In the genomic region with DNA sequence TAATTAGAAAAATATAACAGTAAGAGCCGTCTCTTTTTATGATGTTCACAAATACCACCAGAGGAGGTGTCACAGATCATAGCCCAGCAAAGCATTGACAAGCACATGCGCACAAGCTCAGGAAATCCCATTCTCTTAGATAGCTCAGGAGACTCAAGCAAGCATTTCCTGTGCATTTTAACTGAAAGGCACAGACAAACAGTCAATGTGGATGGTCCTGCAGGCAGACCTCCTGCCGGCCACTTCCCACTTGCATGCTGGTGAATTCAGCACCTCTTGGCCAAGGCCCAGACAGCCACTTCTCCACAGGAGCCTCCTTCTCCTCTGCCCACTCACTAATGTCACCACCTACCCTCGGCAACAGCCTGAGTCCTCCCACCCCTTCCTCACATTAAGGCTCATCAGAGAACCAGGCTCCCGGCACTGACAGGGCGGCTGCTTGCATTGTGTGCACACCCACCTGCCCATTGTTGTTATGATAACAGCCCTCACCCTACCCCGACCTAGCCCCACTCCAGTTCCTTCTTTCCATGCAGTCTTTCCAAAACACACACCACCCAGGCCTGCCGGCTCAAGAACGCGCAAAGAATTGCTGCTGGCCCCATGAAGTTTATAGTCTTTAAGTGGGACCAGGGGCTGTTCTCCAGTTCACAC, we compare ENCODE assay signal across 16 mouse cellular contexts.
A peak's percentile ranks its signal among the peaks of the same experiment; 100 is the strongest.
DNase-seq lines count a peak whose midpoint lies in the region; ATAC-seq and TF ChIP-seq lines count a peak whose summit lies in the region.
"Had no signal": no experiment of that assay in that cellular context is flagged by ENCODE, and none has a peak within 500 bp of the region (broad histone marks: within the 10 kb centered on the region; RNA-seq: fewer than 3 reads in every experiment).

No protein-coding gene starts in this region.

- no peak for TF ChIP-seq CTCF in lung, embryonic 14.5 days (IDR thresholded peaks at IDR 0.05; ENCODE audit: low read depth)

- no peaks in the 10 kb centered on the region for H3K36me3 ChIP-seq in lung, embryonic 14.5 days (ENCODE audit: insufficient read depth)
- H3K36me3 ChIP-seq: heart, embryonic 13.5 days; intestine, embryonic 15.5 days; liver, embryonic 13.5 days had no signal

- no peak overlapping the region for H3K9ac ChIP-seq in lung, embryonic 14.5 days
- H3K9ac ChIP-seq: heart, embryonic 13.5 days; intestine, embryonic 15.5 days; liver, embryonic 13.5 days had no signal

- H3K4me2 ChIP-seq in lung, embryonic 14.5 days = no peak overlapping the region
- H3K4me2 ChIP-seq: heart, embryonic 13.5 days; intestine, embryonic 15.5 days; liver, embryonic 13.5 days had no signal

- no peak for DNase-seq in frontal cortex, postnatal 25 days (ENCODE audit: low spot score in 2 of 2)
- DNase-seq in lung, embryonic 14.5 days = peak; percentile 14
- DNase-seq in lung, postnatal 25 days (ENCODE audit: low spot score) = no peak
- DNase-seq in thymus, postnatal 25 days = peak; percentile 37
- DNase-seq in adrenal gland, postnatal 36 days = no peak
- DNase-seq in neural tube, embryonic 10.5 days (ENCODE audit: extremely low spot score, low spot score) = no peak
- DNase-seq: cerebellum, adult 8-10 months; gastrocnemius, postnatal 25 days; kidney, postnatal 14 days; liver, embryonic 13.5 days; lung, postnatal 36 days had no signal

- no peaks in the 10 kb centered on the region for H3K4me1 ChIP-seq in lung, embryonic 14.5 days (ENCODE audit: insufficient read depth)
- H3K4me1 ChIP-seq: intestine, embryonic 15.5 days; liver, embryonic 13.5 days had no signal

- H3K4me3 ChIP-seq in lung, embryonic 14.5 days (ENCODE audit: low read depth, low read length) = no peak overlapping the region
- H3K4me3 ChIP-seq: erythroblast, embryonic 14.5 days; heart, embryonic 13.5 days; intestine, embryonic 15.5 days; liver, embryonic 13.5 days had no signal

- H3K27me3 ChIP-seq in lung, embryonic 14.5 days (ENCODE audit: insufficient read depth, low read length) = no peaks in the 10 kb centered on the region
- H3K27me3 ChIP-seq: intestine, embryonic 15.5 days; liver, embryonic 13.5 days had no signal

- 58% methylated on average over 10 of the region's 10 CpGs for WGBS in lung, embryonic 14.5 days

- no peak overlapping the region for H3K27ac ChIP-seq in lung, embryonic 14.5 days (ENCODE audit: low read depth)
- H3K27ac ChIP-seq: heart, embryonic 13.5 days; intestine, embryonic 15.5 days; liver, embryonic 13.5 days had no signal

- ATAC-seq in frontal cortex, adult (ENCODE audit: low TSS enrichment) = peak; percentile 36; the same call in 1 of the 2 replicates
- ATAC-seq in lung, embryonic 14.5 days (ENCODE audit: insufficient read depth) = no peak
- ATAC-seq in common myeloid progenitor, adult 5-6 weeks (replicated peaks; ENCODE audit: low read depth, poor library complexity, severe bottlenecking) = peak; percentile 76
- ATAC-seq: intestine, embryonic 15.5 days had no signal

- H3K9me3 ChIP-seq in lung, embryonic 14.5 days (ENCODE audit: low read depth, low read length) = no peaks in the 10 kb centered on the region
- H3K9me3 ChIP-seq: heart, embryonic 13.5 days; intestine, embryonic 15.5 days; liver, embryonic 13.5 days had no signal

Comparison
In these comparisons a context has a peak if more than half of its experiments do, and no peak if none do; other contexts are left out.
1. DNase-seq: peak in lung, embryonic 14.5 days (single experiment) and thymus, postnatal 25 days (single experiment); none in frontal cortex, postnatal 25 days (0 of 2), lung, postnatal 25 days (single experiment), adrenal gland, postnatal 36 days (0 of 2) and neural tube, embryonic 10.5 days (single experiment).